Mouse (Mus musculus) heart, embryonic 16.5 days (tissue): ENCODE results near the gene Uqcrh. TPM values are rescaled to one million over a fixed set of nuclear protein-coding genes. Genes with fewer than 3 reads are reported as not detected.

ENCODE experiments used
- ATAC-seq: fragments of 200-750 bp; cut with Nextera tagmentation; replicated peaks from 2 replicates; pipeline ENCODE4 v1.8.0; 2017; ENCODE audit warnings: moderate number of reproducible peaks; ENCODE audit not compliant: insufficient read depth, low FRiP score; ENCODE audit errors: extremely low read depth
- H3K27ac ChIP-seq: fragments of 300-500 bp; sonication (generic); 2 replicates; pipeline ENCODE4 v1.5.1; 2014; ENCODE audit warnings: mild to moderate bottlenecking, low read length, control low read depth, moderate library complexity
- H3K27me3 ChIP-seq: fragments of 300-500 bp; sonication (generic); 2 replicates; pipeline ENCODE4 v1.6.1; 2014; ENCODE audit warnings: low read length, mixed read lengths; ENCODE audit not compliant: control insufficient read depth, insufficient read depth
- H3K36me3 ChIP-seq: fragments of 300-500 bp; sonication (generic); 2 replicates; pipeline ENCODE4 v1.6.1; 2014; ENCODE audit not compliant: control insufficient read depth, insufficient read depth
- H3K4me1 ChIP-seq: fragments of 300-500 bp; sonication (generic); 2 replicates; pipeline ENCODE4 v1.6.1; 2014; ENCODE audit warnings: low read length, mixed read lengths; ENCODE audit not compliant: control insufficient read depth, insufficient read depth
- H3K4me2 ChIP-seq: fragments of 300-500 bp; sonication (generic); 2 replicates; pipeline ENCODE4 v1.6.1; 2014; ENCODE audit warnings: low read depth, mild to moderate bottlenecking, control low read depth, low read length
- H3K4me3 ChIP-seq: fragments of 300-500 bp; sonication (generic); 2 replicates; pipeline ENCODE4 v1.5.1; 2014; ENCODE audit warnings: mild to moderate bottlenecking, control low read depth, low read length
- H3K9ac ChIP-seq: fragments of 300-500 bp; sonication (generic); 2 replicates; pipeline ENCODE4 v1.6.1; 2014; ENCODE audit warnings: low read length, control low read depth
- H3K9me3 ChIP-seq: fragments of 300-500 bp; sonication (generic); replicated peaks from 2 replicates; pipeline ENCODE4 v1.6.1; 2016; ENCODE audit warnings: low read length; ENCODE audit not compliant: control insufficient read depth
- WGBS: fragments of 180-500 bp; shearing (Covaris S2); extraction: QIAGEN DNeasy Blood & Tissue Kit; methylation state at CpG from one replicate; pipeline ENCODE4 v1.1.7; 2014; 5-methylcytosine and 5-hydroxymethylcytosine counted together
- polyA plus RNA-seq: library from polyadenylated mRNA; unstranded; fragments of >200 nt; fragmentation: Nextera tagmentation; extraction: Ambion mirVana; gene quantifications from 2 replicates; pipeline ENCODE4 v1.2.1, GENCODE M21; 2015

Uqcrh gene
- polyA plus RNA-seq, 1 experiment from 2014 or later, result 1,258 TPM

GRCm38 (mm10) chr4:116046604-116047003 lies 28.3 kb downstream of the Uqcrh start:
- Histone ChIP-seq H3K36me3 (peaks cover 9% of the 10 kb centered on the region), H3K9ac (no peak overlapping the region), H3K4me3 (no peak overlapping the region), H3K27me3 (no peaks in the 10 kb centered on the region), H3K4me2 (no peak overlapping the region), H3K9me3 (no peaks in the 10 kb centered on the region), H3K4me1 (peaks cover 2% of the 10 kb centered on the region; the same call in 1 of the 2 replicates), H3K27ac (no peak overlapping the region)
- no peak for ATAC-seq
- 78% methylated on average over 2 of the region's 2 CpGs for WGBS

- Histone ChIP-seq H3K27me3 (no peaks in the 10 kb centered on the region), H3K4me1 (no peaks in the 10 kb centered on the region), H3K9me3 (no peaks in the 10 kb centered on the region), H3K36me3 (peaks cover 15% of the 10 kb centered on the region), H3K4me3 (no peak overlapping the region), H3K4me2 (no peak overlapping the region), H3K9ac (no peak overlapping the region), H3K27ac (no peak overlapping the region)
- ATAC-seq, result no peak
- WGBS, result 67% methylated on average over 3 of the region's 3 CpGs
Observed at GRCm38 (mm10) chr4:116042186-116042585, 32.7 kb downstream of the Uqcrh start.

- 89% methylated on average over 2 of the region's 2 CpGs for WGBS
- H3K9me3 ChIP-seq, result no peaks in the 10 kb centered on the region
- H3K4me2 ChIP-seq, result no peak overlapping the region
- H3K27me3 ChIP-seq, result no peaks in the 10 kb centered on the region
- no peaks in the 10 kb centered on the region for H3K4me1 ChIP-seq
- peaks cover 15% of the 10 kb centered on the region for H3K36me3 ChIP-seq
- no peak overlapping the region for H3K27ac ChIP-seq
- H3K4me3 ChIP-seq, result no peak overlapping the region
- no peak overlapping the region for H3K9ac ChIP-seq
- ATAC-seq, result no peak
Observed at GRCm38 (mm10) chr4:116040466-116040865, 34.4 kb downstream of the Uqcrh start.

- H3K9ac ChIP-seq, result no peak overlapping the region
- peaks cover 27% of the 10 kb centered on the region for H3K36me3 ChIP-seq
- H3K27me3 ChIP-seq, result no peaks in the 10 kb centered on the region
- no peak for ATAC-seq
- no peak overlapping the region for H3K27ac ChIP-seq
- H3K4me3 ChIP-seq, result no peak overlapping the region
- no peaks in the 10 kb centered on the region for H3K9me3 ChIP-seq
- no peak overlapping the region for H3K4me2 ChIP-seq
- 85% methylated on average over 5 of the region's 5 CpGs for WGBS
- no peaks in the 10 kb centered on the region for H3K4me1 ChIP-seq
Observed at GRCm38 (mm10) chr4:116033374-116033773, 41.5 kb downstream of the Uqcrh start.

GRCm38 (mm10) chr4:116032906-116033305 lies 42.0 kb downstream of the Uqcrh start:
- no peaks in the 10 kb centered on the region for H3K4me1 ChIP-seq
- peaks cover 25% of the 10 kb centered on the region for H3K36me3 ChIP-seq
- 86% methylated on average over 9 of the region's 9 CpGs for WGBS
- H3K4me3 ChIP-seq, result no peak overlapping the region
- H3K9ac ChIP-seq, result no peak overlapping the region
- H3K4me2 ChIP-seq, result no peak overlapping the region
- H3K9me3 ChIP-seq, result no peaks in the 10 kb centered on the region
- no peaks in the 10 kb centered on the region for H3K27me3 ChIP-seq
- ATAC-seq, result no peak
- no peak overlapping the region for H3K27ac ChIP-seq

GRCm38 (mm10) chr4:116017902-116018746 lies 56.7 kb downstream of the Uqcrh start, which contains the start of gene Faah:
Gene Faah, minus strand, starts transcription at chr4:116017926.
- Histone ChIP-seq H3K4me2 (peak within 1 kb of the TSS; percentile 98), H3K4me1 (0 out of 2 replicates have a peak, but pooled peaks cover 3% of the 10 kb centered on the region), H3K9ac (peak within 1 kb of the TSS; percentile 77), H3K36me3 (no peaks in the 10 kb centered on the region), H3K9me3 (no peaks in the 10 kb centered on the region), H3K27me3 (peaks cover 35% of the 10 kb centered on the region), H3K4me3 (peak within 1 kb of the TSS; percentile 74), H3K27ac (no peak within 1 kb of the TSS)
- 14% methylated on average over 18 of the region's 18 CpGs for WGBS
- no peak for ATAC-seq

- H3K4me1 ChIP-seq, result 0 out of 2 replicates have a peak, but pooled peaks cover 3% of the 10 kb centered on the region
- peak; percentile 80 for ATAC-seq
- H3K27ac ChIP-seq, result no peak overlapping the region
- peak overlapping the region; percentile 74 for H3K4me3 ChIP-seq
- peaks cover 35% of the 10 kb centered on the region for H3K27me3 ChIP-seq
- WGBS, result under 1% methylated on average over 60 of the region's 60 CpGs
- H3K36me3 ChIP-seq, result no peaks in the 10 kb centered on the region
- H3K9ac ChIP-seq, result peak overlapping the region; percentile 77
- peak overlapping the region; percentile 98 for H3K4me2 ChIP-seq
- no peaks in the 10 kb centered on the region for H3K9me3 ChIP-seq
Observed at GRCm38 (mm10) chr4:116017300-116017901, 57.5 kb downstream of the Uqcrh start.
